Mouse (Mus musculus) C2C12 (cell line): Measurements from ENCODE around the gene Irgc1.

Experiments
- CEBPB ChIP-seq: IDR thresholded peaks from one replicate; pipeline ENCODE4 v1.6.1; 2011; ENCODE audit warnings: low read depth, mild to moderate bottlenecking, control low read depth, moderate library complexity
- CTCF ChIP-seq: IDR thresholded peaks from one replicate; pipeline ENCODE4 v1.5.1; 2011; ENCODE audit not compliant: control insufficient read depth, insufficient read depth, insufficient read length
- FOSL1 ChIP-seq: IDR thresholded peaks from one replicate; pipeline ENCODE4 v1.8.0; 2011; ENCODE audit warnings: mild to moderate bottlenecking, low read length; ENCODE audit not compliant: poor library complexity, insufficient read depth, severe bottlenecking
- MAX ChIP-seq: IDR thresholded peaks from one replicate; pipeline ENCODE4 v1.6.1; 2011; ENCODE audit warnings: mild to moderate bottlenecking, control low read depth
- MYOD1 ChIP-seq: IDR thresholded peaks from one replicate; pipeline ENCODE4 v1.6.1; 2011; ENCODE audit warnings: low read depth; ENCODE audit not compliant: control insufficient read depth, insufficient read length
- MYOG ChIP-seq: IDR thresholded peaks from one replicate; pipeline ENCODE4 v1.6.1; 2011; ENCODE audit not compliant: control insufficient read depth, insufficient read length; ENCODE audit errors: extremely low read depth
- USF1 ChIP-seq: IDR thresholded peaks from one replicate; pipeline ENCODE4 v1.6.1; 2011; ENCODE audit warnings: low read depth, mild to moderate bottlenecking, control low read depth, moderate library complexity

DNA sequence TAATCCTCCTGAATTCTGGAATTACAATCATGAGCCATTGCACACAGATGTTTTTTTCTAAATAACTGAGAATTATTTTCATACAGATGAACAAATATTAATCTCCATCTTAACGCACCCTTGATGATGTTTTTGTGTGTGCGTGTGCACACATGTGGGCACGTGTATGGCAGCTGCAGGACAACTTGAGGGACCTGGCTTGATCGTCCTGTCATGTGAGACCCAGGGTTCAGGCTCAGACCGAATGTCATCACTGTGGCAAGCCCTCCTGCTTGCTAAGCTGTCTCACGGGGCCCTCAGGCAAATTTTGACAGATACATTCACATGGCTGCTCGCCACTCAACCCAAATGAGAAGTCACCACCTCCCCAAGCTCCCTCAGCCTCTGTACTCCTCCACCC lies 61.6 kb downstream of the Irgc1 start:
- no peak for TF ChIP-seq CTCF
- TF ChIP-seq FOSL1, result no peak
- no peak for TF ChIP-seq MAX
- no peak for TF ChIP-seq CEBPB
- TF ChIP-seq MYOD1, result no peak
- TF ChIP-seq USF1, result no peak
- TF ChIP-seq MYOG, result no peak
